Mouse (Mus musculus) intestine, embryonic 15.5 days (tissue): ENCODE data around the gene Tapbpl. TPM values are rescaled to one million over a fixed set of nuclear protein-coding genes. Genes with fewer than 3 reads are reported as not detected.

ENCODE experiments used
- ATAC-seq: fragments of 200-750 bp; cut with Nextera tagmentation; 2 replicates; pipeline ENCODE4 v1.8.0; 2017; ENCODE audit warnings: moderate TSS enrichment, moderate library complexity
- H3K27ac ChIP-seq: fragments of 300-500 bp; sonication (generic); 2 replicates; pipeline ENCODE4 v1.5.1; 2015; ENCODE audit warnings: mild to moderate bottlenecking, inconsistent platforms
- H3K27me3 ChIP-seq: fragments of 300-500 bp; sonication (generic); replicated peaks from 2 replicates; pipeline ENCODE4 v1.6.1; 2015; ENCODE audit warnings: inconsistent platforms
- H3K36me3 ChIP-seq: fragments of 300-500 bp; sonication (generic); 2 replicates; pipeline ENCODE4 v1.6.1; 2015; ENCODE audit warnings: inconsistent platforms
- H3K4me1 ChIP-seq: fragments of 300-500 bp; sonication (generic); replicated peaks from 2 replicates; pipeline ENCODE4 v1.6.1; 2015; ENCODE audit warnings: inconsistent platforms
- H3K4me2 ChIP-seq: fragments of 300-500 bp; sonication (generic); replicated peaks from 2 replicates; pipeline ENCODE4 v1.6.1; 2015; ENCODE audit warnings: mild to moderate bottlenecking, inconsistent platforms
- H3K4me3 ChIP-seq: fragments of 300-500 bp; sonication (generic); replicated peaks from 2 replicates; pipeline ENCODE4 v1.5.1; 2015; ENCODE audit warnings: inconsistent platforms
- H3K9ac ChIP-seq: fragments of 300-500 bp; sonication (generic); 2 replicates; pipeline ENCODE4 v1.6.1; 2015; ENCODE audit warnings: inconsistent platforms
- H3K9me3 ChIP-seq: fragments of 300-500 bp; sonication (generic); 2 replicates; pipeline ENCODE4 v1.6.1; 2016; ENCODE audit warnings: inconsistent platforms
- WGBS: fragments of 180-500 bp; shearing (Covaris S2); methylation state at CpG from one replicate; pipeline ENCODE4 v1.1.7; 2015; 5-methylcytosine and 5-hydroxymethylcytosine counted together
- polyA plus RNA-seq: library from polyadenylated mRNA; unstranded; fragments of >200 nt; fragmentation: Nextera tagmentation; extraction: Ambion mirVana; gene quantifications from 2 replicates; pipeline ENCODE4 v1.2.1, GENCODE M21; 2015

The Tapbpl gene
- polyA plus RNA-seq, 1 experiment from 2014 or later, result 8.7 TPM

GRCm38 (mm10) chr6:125236782-125237181 lies 5.1 kb upstream of the Tapbpl start, which contains the start of gene Cd27:
Cd27 (minus strand) TSS chr6:125237010.
- Histone ChIP-seq H3K36me3 (no peaks in the 10 kb centered on the region), H3K4me1 (peaks cover 7% of the 10 kb centered on the region; the same call in 1 of the 2 replicates), H3K9ac (no peak within 1 kb of the TSS), H3K27ac (no peak within 1 kb of the TSS), H3K4me2 (no peak within 1 kb of the TSS), H3K4me3 (no peak within 1 kb of the TSS), H3K9me3 (no peaks in the 10 kb centered on the region), H3K27me3 (no peaks in the 10 kb centered on the region)
- WGBS, result 65% methylated on average over 6 of the region's 6 CpGs
- no peak for ATAC-seq

GRCm38 (mm10) chr6:125236341-125236740 lies 4.7 kb upstream of the Tapbpl start:
- 77% methylated on average over 6 of the region's 6 CpGs for WGBS
- no peak overlapping the region for H3K4me3 ChIP-seq
- peaks cover 8% of the 10 kb centered on the region; the same call in 1 of the 2 replicates for H3K4me1 ChIP-seq
- no peaks in the 10 kb centered on the region for H3K36me3 ChIP-seq
- H3K27me3 ChIP-seq, result no peaks in the 10 kb centered on the region
- ATAC-seq, result no peak
- H3K4me2 ChIP-seq, result no peak overlapping the region
- no peaks in the 10 kb centered on the region for H3K9me3 ChIP-seq
- H3K27ac ChIP-seq, result no peak overlapping the region
- H3K9ac ChIP-seq, result no peak overlapping the region

GRCm38 (mm10) chr6:125234520-125234828 lies 2.8 kb upstream of the Tapbpl start:
- Histone ChIP-seq H3K4me1 (peaks cover 16% of the 10 kb centered on the region), H3K4me3 (no peak overlapping the region), H3K9ac (no peak overlapping the region), H3K9me3 (no peaks in the 10 kb centered on the region), H3K27me3 (no peaks in the 10 kb centered on the region), H3K4me2 (no peak overlapping the region), H3K36me3 (no peaks in the 10 kb centered on the region), H3K27ac (no peak overlapping the region)
- 38% methylated on average over 5 of the region's 5 CpGs for WGBS
- no peak for ATAC-seq

GRCm38 (mm10) chr6:125233816-125234519 lies 2.3 kb upstream of the Tapbpl start:
- WGBS, result 47% methylated on average over 7 of the region's 7 CpGs
- Histone ChIP-seq H3K27ac (no peak overlapping the region), H3K9ac (no peak overlapping the region), H3K9me3 (no peaks in the 10 kb centered on the region), H3K4me3 (no peak overlapping the region), H3K4me2 (no peak overlapping the region), H3K36me3 (no peaks in the 10 kb centered on the region), H3K4me1 (peaks cover 16% of the 10 kb centered on the region), H3K27me3 (no peaks in the 10 kb centered on the region)
- no peak for ATAC-seq

GRCm38 (mm10) chr6:125232516-125232915 lies 856 bp upstream of the Tapbpl start:
- no peaks in the 10 kb centered on the region for H3K36me3 ChIP-seq
- no peaks in the 10 kb centered on the region for H3K27me3 ChIP-seq
- peaks cover 16% of the 10 kb centered on the region for H3K4me1 ChIP-seq
- 73% methylated on average over 6 of the region's 6 CpGs for whole genome bisulfite sequencing
- no peak overlapping the region for H3K9ac ChIP-seq
- no peak for ATAC-seq
- peak overlapping the region; percentile 97; the same call in 1 of the 2 replicates for H3K4me2 ChIP-seq
- H3K4me3 ChIP-seq, result no peak overlapping the region
- no peaks in the 10 kb centered on the region for H3K9me3 ChIP-seq
- H3K27ac ChIP-seq, result no peak overlapping the region

GRCm38 (mm10) chr6:125232045-125232437 lies 381 bp upstream of the Tapbpl start:
- peak; percentile 32 for ATAC-seq

GRCm38 (mm10) chr6:125230571-125230970 lies 1.1 kb downstream of the Tapbpl start:
- H3K4me3 ChIP-seq, result no peak overlapping the region
- no peaks in the 10 kb centered on the region for H3K9me3 ChIP-seq
- ATAC-seq, result no peak
- peaks cover 16% of the 10 kb centered on the region for H3K4me1 ChIP-seq
- 73% methylated on average over 9 of the region's 9 CpGs for WGBS
- H3K4me2 ChIP-seq, result peak overlapping the region; percentile 97; the same call in 1 of the 2 replicates
- H3K27me3 ChIP-seq, result no peaks in the 10 kb centered on the region
- H3K9ac ChIP-seq, result no peak overlapping the region
- H3K27ac ChIP-seq, result no peak overlapping the region
- no peaks in the 10 kb centered on the region for H3K36me3 ChIP-seq

More at GRCm38 (mm10) chr6:125232045-125232437, 381 bp upstream of the Tapbpl start:
- Histone ChIP-seq H3K4me1 (peaks cover 16% of the 10 kb centered on the region), H3K4me2 (peak overlapping the region; percentile 97), H3K27ac (peak overlapping the region; percentile 89; the same call in 1 of the 2 replicates), H3K9ac (peak overlapping the region; percentile 83), H3K4me3 (peak overlapping the region; percentile 56), H3K9me3 (no peaks in the 10 kb centered on the region), H3K36me3 (no peaks in the 10 kb centered on the region), H3K27me3 (no peaks in the 10 kb centered on the region)
- 44% methylated on average over 4 of the region's 4 CpGs for WGBS

- Histone ChIP-seq H3K27me3 (no peaks in the 10 kb centered on the region), H3K36me3 (no peaks in the 10 kb centered on the region), H3K27ac (no peak overlapping the region), H3K4me1 (0 out of 2 replicates have a peak, but pooled peaks cover 3% of the 10 kb centered on the region), H3K9ac (no peak overlapping the region), H3K4me2 (no peak overlapping the region), H3K4me3 (no peak overlapping the region), H3K9me3 (no peaks in the 10 kb centered on the region)
- ATAC-seq, result no peak
- WGBS, result 82% methylated on average over 5 of the region's 5 CpGs
Measured at GRCm38 (mm10) chr6:125225518-125226115, 6.0 kb downstream of the Tapbpl start.

- no peaks in the 10 kb centered on the region for H3K9me3 ChIP-seq
- no peaks in the 10 kb centered on the region for H3K27me3 ChIP-seq
- 71% methylated on average over 3 of the region's 3 CpGs for WGBS
- no peaks in the 10 kb centered on the region for H3K4me1 ChIP-seq
- no peak overlapping the region for H3K4me3 ChIP-seq
- H3K27ac ChIP-seq, result no peak overlapping the region
- no peaks in the 10 kb centered on the region for H3K36me3 ChIP-seq
- ATAC-seq, result no peak
- H3K4me2 ChIP-seq, result no peak overlapping the region
- no peak overlapping the region for H3K9ac ChIP-seq
Measured at GRCm38 (mm10) chr6:125222577-125222976, 9.1 kb downstream of the Tapbpl start.

GRCm38 (mm10) chr6:125222146-125222545 lies 9.5 kb downstream of the Tapbpl start:
- H3K27me3 ChIP-seq, result no peaks in the 10 kb centered on the region
- 62% methylated on average over 2 of the region's 2 CpGs for WGBS
- H3K4me2 ChIP-seq, result no peak overlapping the region
- no peaks in the 10 kb centered on the region for H3K36me3 ChIP-seq
- H3K4me1 ChIP-seq, result no peaks in the 10 kb centered on the region
- H3K9me3 ChIP-seq, result no peaks in the 10 kb centered on the region
- no peak for ATAC-seq
- H3K9ac ChIP-seq, result no peak overlapping the region
- no peak overlapping the region for H3K27ac ChIP-seq
- H3K4me3 ChIP-seq, result no peak overlapping the region

- WGBS, result 92% methylated on average over 20 of the region's 20 CpGs
- Histone ChIP-seq H3K4me3 (no peak overlapping the region), H3K9me3 (no peaks in the 10 kb centered on the region), H3K4me2 (no peak overlapping the region), H3K27me3 (no peaks in the 10 kb centered on the region), H3K4me1 (0 out of 2 replicates have a peak, but pooled peaks cover 3% of the 10 kb centered on the region), H3K9ac (no peak overlapping the region), H3K27ac (no peak overlapping the region), H3K36me3 (no peaks in the 10 kb centered on the region)
- no peak for ATAC-seq
Measured at GRCm38 (mm10) chr6:125221115-125221745, 10.4 kb downstream of the Tapbpl start.

GRCm38 (mm10) chr6:125218963-125219362 lies 12.7 kb downstream of the Tapbpl start:
- Histone ChIP-seq H3K27ac (no peak overlapping the region), H3K4me3 (no peak overlapping the region), H3K4me2 (no peak overlapping the region), H3K36me3 (no peaks in the 10 kb centered on the region), H3K27me3 (no peaks in the 10 kb centered on the region), H3K4me1 (0 out of 2 replicates have a peak, but pooled peaks cover 3% of the 10 kb centered on the region), H3K9me3 (no peaks in the 10 kb centered on the region), H3K9ac (no peak overlapping the region)
- ATAC-seq, result no peak
- WGBS, result 73% methylated on average over 4 of the region's 4 CpGs
